Mouse (Mus musculus) embryonic stem cell, embryonic (primary cell): ENCODE results near the gene Epx.

Experiments
- CTCF ChIA-PET, 4 experiments: fragments of 300-600 bp in 2 of 4; fragments of 350-600 bp in 2 of 4; sonication (Branson Sonifier 250); formaldehyde crosslinking; loops; one replicate each; lab custom pipeline; 2022; ENCODE audit warnings: inconsistent platforms in 2 of 4; lab: Charles Lee
- POLR2A ChIA-PET, 4 experiments: fragments of 300-600 bp in 2 of 4; fragments of 350-600 bp in 2 of 4; sonication (Branson Sonifier 250); formaldehyde crosslinking; loops; one replicate each; lab custom pipeline; 2022; ENCODE audit warnings: antibody characterized with exemption in 4 of 4, inconsistent platforms in 1 of 4; lab: Charles Lee

Gene Epx

DNA sequence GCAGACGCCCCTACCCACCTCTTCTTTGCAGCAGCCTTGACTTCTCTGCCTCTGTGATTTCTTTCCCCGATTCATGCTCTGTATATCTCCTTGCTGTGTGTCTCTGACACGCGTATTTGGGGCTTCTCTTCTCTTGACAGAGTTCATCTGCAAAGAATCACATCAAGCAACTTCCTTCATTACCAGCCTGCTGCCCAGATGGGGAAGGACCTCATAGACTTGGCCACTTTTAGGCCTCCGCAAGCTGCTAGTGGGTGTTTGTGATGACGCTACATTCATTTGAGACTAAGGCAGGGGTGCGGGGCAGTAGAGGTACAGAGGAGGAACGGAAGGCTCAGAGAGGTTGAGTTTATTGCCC, 21.8 kb downstream of the Epx start:
- ChIA-PET POLR2A (interaction anchor here in 3 of 4 experiments (0.6 to 1.9 kb wide), 17 partner anchors 8 to 1009 kb away, joined by 3 to 9 read pairs (median 4); partner anchors contain the start of gene Tspoap1 (in 1 of the 3)), CTCF (interaction anchor here in 3 of 4 experiments (0.7 to 1.1 kb wide), 4 partner anchors 13 to 30 kb away, joined by 3 to 5 read pairs (median 4); no protein-coding TSS in a partner anchor)

DNA sequence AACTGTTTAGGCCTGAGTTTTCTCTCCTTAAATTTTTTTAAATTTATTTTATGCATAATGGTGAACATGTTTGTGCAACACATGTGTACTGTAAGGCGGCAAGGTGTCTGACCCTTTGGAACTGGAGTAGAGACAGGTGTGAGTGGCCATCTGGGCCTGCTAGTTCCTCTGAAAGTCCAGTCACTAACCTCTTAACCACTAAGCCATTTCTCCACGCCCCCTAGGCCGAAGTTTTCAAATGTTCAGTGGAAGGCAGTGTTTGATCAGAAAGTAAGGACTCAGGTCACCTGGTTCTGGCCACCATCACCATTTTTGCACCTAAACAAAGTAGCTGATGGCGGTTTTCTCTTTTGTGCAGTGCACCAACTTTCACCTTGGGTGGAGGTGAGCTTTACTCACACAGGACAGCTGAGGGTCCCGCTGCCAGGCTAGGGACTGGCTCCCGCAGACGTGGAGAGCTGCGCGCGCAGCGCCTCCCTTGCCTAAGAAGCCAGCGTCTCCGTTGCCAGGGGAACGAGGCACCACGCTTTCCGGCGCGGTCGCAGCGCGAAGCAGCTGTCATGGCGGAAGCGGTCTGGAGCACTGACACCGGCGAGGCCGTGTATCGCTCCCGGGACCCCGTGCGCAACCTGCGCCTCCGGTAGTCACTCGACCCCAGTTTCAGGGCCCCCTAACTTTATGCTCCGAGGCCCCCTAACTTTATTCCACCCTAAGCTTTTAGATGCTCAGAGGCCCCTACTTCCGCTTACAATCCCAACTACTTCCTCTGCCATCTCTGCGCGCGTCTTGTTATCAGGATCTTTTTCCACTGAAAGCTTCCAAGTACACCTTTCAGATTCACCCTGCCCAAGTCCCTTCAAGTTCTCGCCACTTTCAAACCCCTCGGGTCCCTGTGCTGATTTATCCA, 22.4 kb downstream of the Epx start, which contains the start of gene Mks1:
Mks1 (plus strand) TSS at position 526 of the 907 bp plus-strand sequence.
- POLR2A ChIA-PET, result interaction anchor here in 3 of 4 experiments (0.5 to 1.9 kb wide), 20 partner anchors 9 to 1009 kb away, joined by 3 to 9 read pairs (median 4); partner anchors contain the start of genes Srsf1 (in 1 of the 3) and Tspoap1 (in 1 of the 3)
- CTCF ChIA-PET, result interaction anchor here (0.6 to 1.1 kb wide), 5 partner anchors 14 to 339 kb away, joined by 3 to 5 read pairs (median 4); no protein-coding TSS in a partner anchor

DNA sequence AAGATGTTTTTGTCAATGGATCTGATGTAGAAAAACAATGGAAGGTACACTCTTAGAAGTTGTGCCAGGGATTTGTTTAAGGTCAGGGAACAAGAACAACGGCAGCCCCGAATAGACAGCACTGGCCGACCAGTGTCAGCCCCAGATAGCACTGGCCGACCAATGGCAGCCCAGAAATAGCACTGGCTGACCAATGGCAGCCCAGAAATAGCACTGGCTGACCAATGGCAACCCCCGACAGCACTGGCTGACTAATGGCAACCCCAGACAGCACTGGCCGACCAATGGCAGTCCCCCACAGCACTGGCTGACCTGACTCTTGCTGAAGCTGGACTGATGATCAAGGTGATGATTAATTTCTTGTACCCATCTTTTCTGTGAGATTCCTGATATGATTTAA, 27.5 kb downstream of the Epx start:
- POLR2A ChIA-PET, result interaction anchor here in 2 of 4 experiments (0.6 to 5.4 kb wide), 8 partner anchors 8 to 415 kb away, joined by 3 to 50 read pairs (median 7); partner anchors contain the start of gene Mtmr4 (in 1 of the 2)
- CTCF ChIA-PET, result interaction anchor here in 1 of 4 experiments (0.5 to 0.7 kb wide), 2 partner anchors 19 to 211 kb away, joined by 3 to 4 read pairs; no protein-coding TSS in a partner anchor

DNA sequence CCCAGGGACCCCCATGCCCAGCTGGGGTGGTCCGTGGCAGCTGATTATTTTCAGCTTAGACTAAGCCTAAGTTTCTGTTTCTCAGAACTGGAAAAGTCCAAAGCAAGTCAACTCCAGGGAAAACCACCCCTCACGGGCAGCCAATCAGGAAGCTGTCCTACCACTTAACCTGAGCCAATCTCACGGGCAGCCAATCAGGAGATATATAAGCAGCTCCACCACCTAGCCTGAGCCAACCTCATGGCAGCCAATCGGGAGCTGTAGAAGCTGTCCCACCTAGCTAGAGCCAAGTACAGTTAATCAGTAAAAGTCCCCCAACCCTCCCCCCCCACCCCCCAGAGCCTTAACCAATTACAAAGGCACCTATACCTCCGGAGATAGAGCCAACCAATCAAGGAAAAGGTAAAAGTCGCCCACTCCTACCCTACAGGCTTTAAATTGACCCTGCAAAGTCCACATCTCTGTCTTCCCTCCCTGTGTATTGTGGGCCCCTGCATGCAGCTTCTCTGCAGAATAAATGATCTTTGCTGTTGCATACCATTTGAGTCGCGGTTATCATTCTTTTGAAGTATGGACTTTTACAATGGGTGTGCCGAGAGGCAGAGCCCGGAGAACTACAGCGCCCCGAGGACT, 28.3 kb downstream of the Epx start:
- CTCF ChIA-PET, result interaction anchor here in 2 of 4 experiments (0.6 to 1.2 kb wide), 3 partner anchors 36 to 426 kb away, joined by 3 to 5 read pairs (median 3); no protein-coding TSS in a partner anchor
- POLR2A ChIA-PET, result interaction anchor here (0.5 to 5.4 kb wide), 13 partner anchors 10 to 240 kb away, joined by 3 to 42 read pairs (median 4); no protein-coding TSS in a partner anchor

DNA sequence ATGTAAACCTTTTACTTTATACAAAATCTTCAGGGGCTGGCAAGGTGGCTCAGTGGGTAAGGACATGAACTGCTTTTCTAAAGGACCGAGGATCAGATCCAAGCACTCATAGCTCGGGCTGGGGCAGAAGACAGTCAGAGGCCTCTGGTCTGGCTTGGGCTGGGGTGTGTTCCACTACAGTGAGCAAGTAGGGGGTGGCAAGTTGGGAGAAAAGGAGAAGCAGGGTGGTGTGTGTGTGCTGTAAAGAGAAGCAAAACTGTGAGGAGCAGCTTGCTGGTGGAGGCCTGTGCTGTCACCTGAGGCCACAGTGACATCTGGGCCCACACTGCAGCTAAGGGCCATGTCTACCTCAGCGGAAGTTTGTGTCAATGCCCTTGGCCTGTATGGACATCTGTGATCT, 33.9 kb downstream of the Epx start:
- POLR2A ChIA-PET, result interaction anchor here in 2 of 4 experiments (1.1 to 6.1 kb wide), 3 partner anchors 8 to 17 kb away, joined by 3 to 42 read pairs (median 4); no protein-coding TSS in a partner anchor
- CTCF ChIA-PET, result interaction anchor here in 1 of 4 experiments (1.0 kb wide), 1 partner anchor 108 kb away, joined by 11 read pairs; no protein-coding TSS in a partner anchor

DNA sequence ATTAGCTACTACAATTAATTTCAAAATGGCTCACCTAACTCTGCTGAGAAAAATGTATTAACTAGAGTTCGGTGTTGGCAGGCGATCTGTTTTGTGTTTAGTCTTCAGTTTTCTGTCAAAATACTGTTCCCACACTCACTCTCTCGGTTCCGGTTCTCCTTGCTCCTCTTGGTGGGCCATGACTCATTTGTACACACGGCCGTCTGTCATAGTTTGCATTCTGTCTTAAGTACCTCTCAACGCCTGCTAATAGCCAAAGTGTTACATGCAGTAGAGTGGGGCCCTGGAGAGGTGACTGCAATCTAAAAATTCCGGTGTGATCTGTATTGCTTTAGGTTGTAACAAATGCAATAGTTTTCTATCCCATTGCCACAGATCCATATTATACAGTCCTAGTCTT, 34.7 kb downstream of the Epx start:
- ChIA-PET CTCF (no interaction called here), POLR2A (interaction anchor here in 2 of 4 experiments (0.8 to 6.1 kb wide), 2 partner anchors 9 to 10 kb away, joined by 3 to 42 read pairs; no protein-coding TSS in a partner anchor)

DNA sequence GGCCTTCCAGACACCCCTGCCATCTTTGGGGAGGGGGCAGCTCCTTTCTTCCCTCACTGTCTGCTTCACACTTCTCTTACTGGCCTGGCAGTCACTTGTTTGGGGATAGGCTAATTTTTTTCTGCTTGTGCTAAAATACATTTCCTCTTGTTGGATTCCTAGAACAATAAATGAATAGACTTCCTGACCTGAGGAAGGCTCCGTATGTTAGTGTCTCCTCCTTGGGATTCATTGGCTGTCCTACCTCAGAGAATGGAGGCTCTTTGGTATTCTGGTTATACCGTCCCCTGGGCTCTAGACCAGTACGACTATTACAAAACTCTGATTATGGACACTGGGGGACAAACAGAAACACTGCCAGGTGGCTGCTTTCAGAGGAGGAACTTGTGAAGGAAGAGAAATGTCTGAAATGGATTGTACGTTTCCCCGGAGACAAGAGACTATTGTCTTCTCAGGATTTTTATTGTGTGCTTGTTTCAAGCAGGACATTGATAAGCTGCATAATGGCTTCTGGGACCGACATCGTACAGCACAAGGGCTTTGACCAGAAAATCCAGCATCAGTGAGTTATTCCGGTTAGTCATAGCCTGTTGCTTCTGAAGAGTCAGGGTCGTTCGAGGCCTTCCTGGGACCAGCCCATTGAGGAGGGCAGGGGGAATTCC, 47.0 kb downstream of the Epx start, which contains the start of gene Lpo:
Lpo (minus strand) TSS at position 51 of the 662 bp plus-strand sequence.
- ChIA-PET POLR2A (no interaction called here), CTCF (no interaction called here)

DNA sequence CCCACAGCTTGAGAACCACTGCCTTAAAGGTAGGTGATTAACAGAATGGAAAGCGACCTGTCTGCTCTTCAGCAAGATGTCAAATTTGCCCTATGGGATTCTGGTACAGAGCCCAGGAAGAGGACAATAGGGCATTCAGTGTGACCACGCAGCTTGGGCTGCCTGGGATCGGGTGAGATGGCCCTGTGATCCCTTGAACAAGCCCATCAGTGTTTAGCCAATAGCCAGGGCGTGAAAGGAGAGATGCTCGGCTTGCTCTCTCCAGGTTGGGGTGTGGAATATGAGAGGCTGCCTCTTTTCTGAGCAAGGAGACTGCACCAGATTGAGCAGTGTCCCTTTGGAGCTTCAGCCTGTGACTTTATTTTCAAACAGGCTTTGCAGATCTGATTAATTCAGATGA, 53.8 kb downstream of the Epx start:
- ChIA-PET POLR2A (interaction anchor here in 1 of 4 experiments (1.0 kb wide), 1 partner anchor 20 kb away, joined by 3 read pairs; no protein-coding TSS in a partner anchor), CTCF (interaction anchor here in 1 of 4 experiments (0.5 kb wide), 1 partner anchor 37 kb away, joined by 3 read pairs; no protein-coding TSS in a partner anchor)

DNA sequence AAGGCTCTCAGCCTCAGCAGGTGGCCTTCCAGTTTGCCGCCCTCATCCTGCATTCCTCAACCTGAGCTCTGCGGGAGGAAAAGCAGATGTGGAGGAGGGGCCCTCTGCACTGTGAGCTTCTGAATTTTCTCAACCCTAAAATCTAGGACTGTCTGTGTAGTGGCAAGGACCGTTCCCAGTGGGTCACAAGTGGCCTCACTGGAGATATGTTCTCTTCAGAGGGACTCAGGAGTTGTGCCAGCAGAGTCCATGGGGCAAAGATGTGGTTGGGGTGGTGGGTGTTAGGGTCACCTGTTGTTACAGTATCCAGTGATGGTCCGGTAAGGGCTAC, 57.9 kb downstream of the Epx start:
- ChIA-PET CTCF (interaction anchor here in 3 of 4 experiments (0.6 to 1.7 kb wide), 3 partner anchors 15 to 66 kb away, joined by 3 to 5 read pairs (median 4); no protein-coding TSS in a partner anchor), POLR2A (interaction anchor here in 3 of 4 experiments (0.5 to 2.2 kb wide), 5 partner anchors 32 to 317 kb away, joined by 3 to 9 read pairs (median 3); no protein-coding TSS in a partner anchor)

DNA sequence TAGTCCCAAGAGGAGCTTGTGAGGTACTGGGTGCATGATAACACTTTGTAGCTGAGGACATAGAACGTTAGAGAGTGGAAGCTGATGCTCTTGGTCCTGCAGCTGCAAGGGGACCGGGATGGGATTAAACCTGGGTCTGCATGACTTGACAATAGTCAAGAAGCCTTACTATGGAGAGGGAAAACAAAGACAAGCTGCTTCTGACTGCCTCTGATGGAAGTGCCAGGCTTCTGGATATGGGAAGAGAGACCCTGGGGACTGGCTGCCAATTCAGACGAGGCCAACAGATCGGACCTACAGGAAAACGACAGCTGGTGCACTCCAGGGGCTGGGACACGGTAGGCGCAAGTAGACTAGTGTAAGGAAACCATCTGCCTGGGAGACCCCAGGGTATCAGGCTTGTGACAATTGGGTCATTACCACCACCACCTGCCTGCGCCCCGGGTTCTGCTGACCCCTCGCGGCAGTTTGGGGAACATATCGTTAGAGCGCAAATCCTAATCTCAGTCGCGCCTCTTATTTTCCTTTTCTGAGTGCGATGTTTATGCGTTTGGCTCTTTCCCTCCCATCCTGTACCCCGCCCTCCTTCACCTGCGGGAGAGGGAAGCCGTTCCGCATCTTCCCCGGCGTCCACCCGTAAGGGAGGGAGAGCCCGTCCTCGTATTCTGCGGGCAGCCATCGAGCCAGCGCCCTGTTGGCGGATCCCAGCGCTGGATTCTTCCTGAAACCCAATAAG, 58.5 kb downstream of the Epx start:
- POLR2A ChIA-PET, result interaction anchor here in 3 of 4 experiments (0.5 to 2.2 kb wide), 7 partner anchors 8 to 571 kb away, joined by 3 to 9 read pairs (median 3); no protein-coding TSS in a partner anchor

DNA sequence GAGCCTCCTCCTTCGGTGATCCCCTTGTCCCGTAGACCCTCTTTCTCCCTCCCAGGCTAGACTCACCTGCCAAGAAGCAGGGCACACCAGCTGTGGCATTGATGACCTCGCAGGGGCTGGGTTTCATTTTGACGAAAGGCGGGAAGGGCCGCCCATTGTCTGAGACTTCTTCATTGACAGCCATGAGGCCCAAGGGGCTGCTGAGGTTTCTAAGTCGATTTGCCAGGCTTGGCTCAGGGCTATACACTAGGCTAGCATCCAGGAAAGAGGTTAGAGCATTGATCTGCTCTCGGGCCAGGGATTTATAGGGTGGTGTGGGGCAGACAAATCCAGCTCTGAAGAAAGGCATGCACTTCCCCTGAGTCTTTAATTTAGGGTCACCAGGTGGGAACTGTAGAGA, 60.5 kb downstream of the Epx start:
- CTCF ChIA-PET, result no interaction called here
- POLR2A ChIA-PET, result no interaction called here

More for the DNA sequence above, 58.5 kb downstream of the Epx start:
- CTCF ChIA-PET, result interaction anchor here in 3 of 4 experiments (0.6 to 1.7 kb wide), 5 partner anchors 14 to 428 kb away, joined by 3 to 7 read pairs (median 4); no protein-coding TSS in a partner anchor
